Mouse (Mus musculus) megakaryocyte, embryonic 14.5 days (primary cell): ENCODE measurements at regions not wholly inside any gene's neighbourhood (a gene's known extent, or its start where the extent isn't known, plus 50 kb on each side); places are given as distances from the start of the nearest gene placed in this dataset.

ENCODE experiments used
- FLI1 ChIP-seq: IDR thresholded peaks from 2 replicates; pipeline ENCODE4 v1.6.1; 2012; ENCODE audit warnings: low read length, inconsistent platforms, mixed read lengths
- GATA1 ChIP-seq: IDR thresholded peaks from 3 replicates; pipeline ENCODE4 v1.6.1; 2012; ENCODE audit warnings: mixed read lengths, low read length, inconsistent platforms, borderline replicate concordance

DNA sequence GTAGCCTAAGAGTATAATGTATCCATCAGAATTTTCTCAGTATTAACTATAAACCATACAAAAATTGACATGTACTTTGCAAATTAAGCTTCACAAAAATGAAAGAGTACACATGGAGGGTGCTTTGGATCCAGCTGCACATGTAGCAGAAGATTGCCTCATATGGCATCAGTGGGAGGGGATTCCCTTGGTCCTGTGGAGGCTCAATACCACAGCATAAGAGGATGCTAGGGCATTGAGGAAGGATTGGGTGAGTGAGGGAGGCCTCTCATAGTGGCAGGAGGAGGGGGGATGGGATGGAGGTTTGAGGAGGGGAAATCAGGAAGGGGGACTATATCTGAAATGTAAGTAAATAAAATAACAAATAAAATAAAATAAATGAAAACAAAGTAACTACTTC, 301.7 kb upstream of the Cntn5 start:
- no peak for TF ChIP-seq GATA1
- TF ChIP-seq FLI1, result no peak
